Mouse (Mus musculus): Measurements from ENCODE around the gene Ino80d. TPM values are rescaled to one million over a fixed set of nuclear protein-coding genes. Genes with fewer than 3 reads are reported as not detected.

Gene Ino80d
- polyA plus RNA-seq (2017; shearing (Covaris generic)), result 10 to 100 TPM; 16.3 to 19.6 TPM

DNA sequence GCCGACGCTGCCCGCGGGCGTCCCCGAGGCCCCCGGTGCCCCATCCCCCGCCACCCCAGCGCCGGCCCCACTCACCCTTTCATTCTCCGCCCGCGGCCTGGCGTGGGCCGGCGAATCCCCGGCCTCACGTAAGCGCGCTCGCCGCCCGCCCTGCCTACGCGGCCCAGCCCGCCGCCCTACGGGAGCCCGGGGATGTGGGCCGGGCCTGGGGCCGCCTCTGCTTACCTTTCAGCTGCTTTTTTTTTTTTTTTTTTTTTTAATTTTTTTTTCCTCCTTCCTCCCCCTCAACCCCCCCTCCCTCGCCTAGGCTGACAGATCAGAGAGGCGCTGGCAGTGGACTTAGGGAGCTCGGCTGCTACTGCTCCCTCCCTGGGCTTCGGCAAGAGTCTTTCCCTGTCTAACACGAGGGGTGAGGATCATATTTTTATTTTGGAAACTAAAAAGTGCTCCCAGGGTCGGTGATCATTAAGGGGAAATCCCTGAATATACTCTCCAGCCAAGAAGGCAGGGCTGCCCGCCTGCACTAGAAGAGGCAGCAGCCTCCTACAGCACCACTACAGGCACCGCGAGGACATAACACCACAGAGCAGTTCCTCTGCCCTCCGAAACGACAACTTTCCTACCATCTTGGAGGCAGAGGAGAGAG lies at the start of gene Ino80d:
Gene Ino80d, minus strand, starts transcription at position 532 of the 646 bp plus-strand sequence.

Other genes with a start within 250 kb of the Ino80d start
- gene Eef1b2, start 62.2 kb upstream of the Ino80d start, polyA plus RNA-seq (2017; shearing (Covaris generic)), result 100 to 1,000 TPM; 376 to 409 TPM
- gene Ndufs1, start 62.2 kb upstream of the Ino80d start, polyA plus RNA-seq (2017; shearing (Covaris generic)), result 10 to 100 TPM; 86.9 to 90.0 TPM
- gene Gpr1, start 99.9 kb upstream of the Ino80d start, polyA plus RNA-seq (2017; shearing (Covaris generic)), result under 1 TPM; 0.37 to 0.38 TPM
- under 1 TPM; 0.07 to 0.48 TPM for gene Zdbf2, start 158.6 kb upstream of the Ino80d start, polyA plus RNA-seq (2017; shearing (Covaris generic))